Mouse (Mus musculus): ENCODE results near the gene Gatad2b. TPM values are rescaled to one million over a fixed set of nuclear protein-coding genes. Genes with fewer than 3 reads are reported as not detected.
"Not testable (repeated sequence)": the region's sequence is repeated elsewhere in the genome, so short reads cannot be mapped to it uniquely, and the experiment has no call there.

Gene Gatad2b
- total RNA-seq (2021), result 10 to 100 TPM; 92.7 to 96.5 TPM
- long read RNA-seq, experiment 1, partial matches to known transcripts, result 0 of 5 reads
- long read RNA-seq, experiment 1, other reads (novel, unspliced or antisense), result 5 of 5 reads
- long read RNA-seq, experiment 2, partial matches to known transcripts, result 0 of 7 reads
- long read RNA-seq, experiment 2, other reads (novel, unspliced or antisense), result 7 of 7 reads

DNA sequence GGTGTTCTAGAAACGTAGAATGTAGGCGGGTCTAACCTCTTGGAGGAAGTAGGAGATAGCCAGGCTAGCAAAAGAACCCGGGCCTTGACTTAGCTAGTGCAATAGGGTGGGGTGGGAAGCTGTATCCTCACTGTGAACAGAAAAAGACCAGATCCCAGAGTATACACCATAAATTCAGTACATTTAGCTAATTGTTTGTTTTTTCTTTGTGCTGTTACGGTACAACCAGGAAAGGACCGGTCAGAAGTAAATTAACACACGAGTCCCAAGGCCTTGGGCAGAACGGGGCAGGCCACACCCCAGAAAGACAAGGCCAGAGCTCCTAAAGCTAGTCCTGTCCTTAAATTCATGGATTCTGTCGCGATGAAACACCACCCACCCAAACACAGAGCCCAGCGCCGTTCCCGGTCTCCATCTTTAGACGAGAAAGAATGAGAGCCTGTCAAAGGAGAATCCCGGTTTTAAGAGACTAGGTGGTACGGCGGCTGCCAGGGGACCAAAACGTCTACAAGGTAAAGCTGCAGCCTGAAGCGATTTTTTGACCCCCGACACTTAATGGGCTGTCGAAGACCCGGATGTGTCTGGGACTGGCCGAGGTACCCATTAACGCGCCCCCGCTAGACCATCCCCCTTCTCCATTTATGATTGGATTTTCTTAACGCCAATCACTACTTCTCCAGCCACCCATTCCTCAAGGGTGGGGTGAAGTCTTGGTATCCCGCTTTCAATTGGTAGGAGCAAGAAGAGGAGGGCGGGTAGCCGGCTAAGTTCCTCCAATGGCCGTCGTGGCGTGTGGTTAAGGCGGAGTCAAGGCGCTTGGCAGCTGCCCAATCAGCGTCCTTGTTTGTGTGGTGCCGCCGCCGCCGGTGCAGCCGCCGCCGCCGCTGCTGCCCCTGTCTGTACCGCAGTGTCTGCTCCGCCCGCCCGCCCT is at the start of gene Gatad2b:
Gene Gatad2b (plus strand): TSS at position 834 of the 931 bp plus-strand sequence.
- peak; percentile 97 to 100 for DNase-seq (ENCODE audit: low spot score in 2 of 2)

DNA sequence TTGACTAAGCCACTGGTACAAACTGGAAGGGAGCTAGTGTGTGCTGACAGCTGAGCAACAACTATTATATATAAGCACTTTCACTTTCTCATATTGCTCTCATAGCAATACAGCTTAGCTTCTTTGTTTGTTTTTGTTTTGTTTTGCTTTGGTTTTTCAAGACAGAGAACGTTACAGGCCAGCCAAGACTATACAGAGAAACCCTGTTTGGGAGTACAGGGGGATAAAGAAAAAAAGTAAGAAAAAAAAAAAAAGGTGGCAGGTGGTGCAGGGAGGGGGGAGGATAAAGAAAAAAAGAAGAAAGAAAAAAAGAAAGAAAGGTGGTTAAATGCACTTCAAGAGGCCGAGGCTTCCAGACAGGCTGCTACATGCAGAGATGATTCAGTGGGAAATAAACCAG is 47.6 kb upstream of the Gatad2b start:
- no peak for DNase-seq (ENCODE audit: low spot score in 2 of 2)

DNA sequence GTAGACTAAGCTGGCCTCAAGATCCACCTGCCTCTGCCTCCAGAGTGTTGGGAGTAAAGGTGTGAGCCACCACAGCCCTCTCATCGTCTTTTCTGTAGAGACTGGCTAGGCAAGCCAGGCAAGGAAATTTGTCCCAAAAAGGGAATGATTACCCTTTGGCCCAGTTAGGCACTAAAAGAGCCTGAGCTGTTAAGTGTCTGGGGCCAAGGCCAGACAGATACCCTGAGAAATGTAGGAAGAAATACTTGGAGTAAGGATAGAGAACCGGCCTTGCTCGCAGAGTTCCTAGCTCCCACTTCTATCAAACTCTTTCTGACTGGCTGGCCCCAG is 45.4 kb upstream of the Gatad2b start:
- DNase-seq (ENCODE audit: low spot score in 2 of 2), result no peak

DNA sequence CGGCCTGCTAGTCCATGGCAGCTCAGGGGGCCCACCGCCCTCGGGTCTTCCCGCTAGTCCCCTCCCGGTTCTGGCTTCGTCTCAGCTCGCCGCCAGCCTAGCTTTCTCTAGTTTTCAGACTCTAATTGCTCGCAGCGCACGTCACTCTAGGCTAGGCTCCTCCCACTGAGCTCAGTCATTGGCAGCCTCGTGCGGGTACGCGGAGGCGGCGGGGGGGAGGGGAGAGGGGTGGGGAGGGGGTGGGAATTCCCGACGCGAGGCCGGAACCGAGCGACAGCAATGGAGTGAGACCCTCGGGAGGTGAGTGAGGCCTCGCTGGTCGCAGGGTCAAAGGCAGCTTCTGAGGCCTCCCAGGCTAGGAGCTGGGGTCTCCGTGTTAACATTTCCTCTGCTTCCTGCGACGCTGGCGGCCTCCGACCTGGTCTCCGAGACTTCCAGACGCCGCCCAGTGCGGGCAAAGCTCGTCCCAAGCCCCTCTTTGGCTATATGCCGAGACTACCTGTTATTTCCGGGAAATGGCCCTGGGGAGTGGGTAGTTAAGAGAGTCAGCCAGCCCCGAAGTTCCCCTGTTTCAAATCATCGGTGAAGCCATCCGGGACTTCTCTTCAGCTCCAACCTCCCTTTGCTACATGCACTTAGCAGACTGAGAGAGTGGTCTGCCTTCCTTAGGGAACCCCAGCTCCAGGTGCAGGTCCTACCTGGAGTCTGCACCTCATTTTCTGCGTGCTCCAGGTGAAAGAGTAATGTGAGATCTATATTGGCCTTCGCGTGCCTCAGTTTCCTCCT is 44.8 kb upstream of the Gatad2b start, which contains the start of gene Slc39a1:
Gene Slc39a1 (plus strand): TSS at position 213 of the 786 bp plus-strand sequence.
- DNase-seq (ENCODE audit: low spot score in 2 of 2), result peak; percentile 89 to 96

DNA sequence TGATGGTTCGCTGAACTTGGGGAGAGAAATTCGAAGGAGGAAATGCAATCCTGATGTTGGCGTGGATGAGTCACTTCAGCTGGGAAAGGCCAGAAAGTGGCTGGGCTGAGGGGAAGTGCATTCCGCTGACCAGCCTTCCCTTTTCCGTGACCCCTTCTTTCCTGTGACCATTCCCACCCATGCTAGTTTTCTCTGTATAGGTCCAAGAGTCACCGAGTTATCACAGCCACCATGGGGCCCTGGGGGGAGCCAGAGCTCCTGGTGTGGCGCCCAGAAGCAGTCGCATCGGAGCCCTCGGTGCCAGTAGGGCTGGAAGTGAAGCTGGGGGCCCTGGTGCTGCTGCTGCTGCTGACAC is 44.3 kb upstream of the Gatad2b start:
- DNase-seq (ENCODE audit: low spot score in 2 of 2), result no peak

DNA sequence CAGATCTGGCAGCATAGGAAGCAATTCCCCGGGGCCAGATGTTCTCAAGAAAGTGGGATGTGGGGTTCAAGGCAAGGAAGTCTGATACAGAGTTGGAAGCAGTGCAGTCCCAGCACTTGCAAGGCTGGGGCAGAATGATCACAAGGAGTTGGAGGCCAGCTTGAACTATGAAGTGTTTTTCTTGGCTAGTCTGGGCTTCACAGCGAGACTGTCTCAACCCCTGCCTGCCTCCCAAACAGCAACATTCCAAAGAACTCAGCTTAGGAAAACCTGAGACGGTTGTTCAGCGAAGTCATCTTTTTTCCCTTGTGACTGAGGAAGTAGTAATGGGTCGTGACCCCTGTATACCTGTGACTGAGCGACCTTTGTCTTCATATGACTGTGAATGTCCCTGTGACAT is 42.2 kb upstream of the Gatad2b start:
- no peak for DNase-seq (ENCODE audit: low spot score in 2 of 2)

DNA sequence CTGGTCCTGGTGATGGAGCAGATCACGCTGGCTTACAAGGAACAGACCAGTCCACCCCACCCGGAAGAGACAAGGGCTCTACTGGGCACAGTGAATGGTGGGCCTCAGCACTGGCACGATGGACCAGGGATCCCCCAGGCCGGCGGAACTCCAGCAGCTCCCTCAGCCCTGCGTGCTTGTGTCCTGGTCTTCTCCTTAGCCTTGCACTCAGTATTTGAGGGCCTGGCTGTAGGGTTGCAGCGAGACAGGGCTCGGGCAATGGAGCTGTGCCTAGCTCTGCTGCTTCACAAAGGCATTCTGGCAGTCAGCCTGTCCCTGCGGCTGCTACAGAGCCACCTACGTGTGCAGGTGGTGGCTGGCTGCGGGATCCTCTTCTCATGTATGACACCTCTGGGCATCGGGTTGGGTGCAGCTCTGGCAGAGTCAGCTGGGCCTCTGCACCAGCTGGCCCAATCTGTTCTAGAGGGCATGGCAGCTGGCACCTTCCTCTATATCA is 41.2 kb upstream of the Gatad2b start:
- not testable (repeated sequence) for DNase-seq (ENCODE audit: low spot score in 2 of 2)

DNA sequence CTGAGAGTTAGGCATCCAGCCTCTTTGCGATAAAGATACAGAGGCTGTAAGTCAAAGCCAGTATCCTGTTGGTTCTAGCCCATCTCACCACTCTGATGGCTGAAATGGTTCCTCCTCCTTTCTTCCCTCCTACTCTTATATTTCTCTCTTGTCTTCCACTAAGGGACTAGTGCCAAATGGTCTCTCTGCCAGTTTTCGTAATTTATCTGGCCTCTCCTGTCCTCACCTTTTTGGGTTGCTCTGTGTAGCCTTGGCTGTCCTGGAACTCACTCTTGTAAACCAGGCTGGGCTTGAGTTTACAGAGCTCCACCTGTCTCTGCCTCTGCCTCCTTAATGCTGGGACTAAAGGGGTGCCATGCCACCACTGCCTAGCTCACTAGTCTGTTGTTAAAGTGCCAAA is 40.3 kb upstream of the Gatad2b start:
- DNase-seq (ENCODE audit: low spot score in 2 of 2), result not testable (repeated sequence)

DNA sequence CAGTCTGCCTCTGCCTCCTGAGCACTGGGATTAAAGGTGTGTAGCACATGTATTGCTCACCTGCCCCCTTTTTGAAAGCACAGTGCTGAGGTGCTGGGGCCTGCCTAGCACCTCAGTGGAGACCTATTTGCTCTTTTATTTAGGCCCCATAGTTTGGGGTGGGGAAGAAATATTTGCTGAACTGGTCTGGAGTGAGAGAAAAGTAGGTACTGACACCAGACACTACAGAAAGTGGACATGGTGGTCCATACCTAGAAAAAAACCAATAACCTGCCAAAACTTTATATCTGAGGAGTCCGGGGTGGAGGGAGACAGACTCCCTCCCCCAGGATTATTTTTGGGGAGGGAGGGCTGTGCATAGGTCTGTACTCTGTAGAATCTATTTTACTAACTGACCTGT is 39.8 kb upstream of the Gatad2b start:
- DNase-seq (ENCODE audit: low spot score in 2 of 2), result not testable (repeated sequence)

DNA sequence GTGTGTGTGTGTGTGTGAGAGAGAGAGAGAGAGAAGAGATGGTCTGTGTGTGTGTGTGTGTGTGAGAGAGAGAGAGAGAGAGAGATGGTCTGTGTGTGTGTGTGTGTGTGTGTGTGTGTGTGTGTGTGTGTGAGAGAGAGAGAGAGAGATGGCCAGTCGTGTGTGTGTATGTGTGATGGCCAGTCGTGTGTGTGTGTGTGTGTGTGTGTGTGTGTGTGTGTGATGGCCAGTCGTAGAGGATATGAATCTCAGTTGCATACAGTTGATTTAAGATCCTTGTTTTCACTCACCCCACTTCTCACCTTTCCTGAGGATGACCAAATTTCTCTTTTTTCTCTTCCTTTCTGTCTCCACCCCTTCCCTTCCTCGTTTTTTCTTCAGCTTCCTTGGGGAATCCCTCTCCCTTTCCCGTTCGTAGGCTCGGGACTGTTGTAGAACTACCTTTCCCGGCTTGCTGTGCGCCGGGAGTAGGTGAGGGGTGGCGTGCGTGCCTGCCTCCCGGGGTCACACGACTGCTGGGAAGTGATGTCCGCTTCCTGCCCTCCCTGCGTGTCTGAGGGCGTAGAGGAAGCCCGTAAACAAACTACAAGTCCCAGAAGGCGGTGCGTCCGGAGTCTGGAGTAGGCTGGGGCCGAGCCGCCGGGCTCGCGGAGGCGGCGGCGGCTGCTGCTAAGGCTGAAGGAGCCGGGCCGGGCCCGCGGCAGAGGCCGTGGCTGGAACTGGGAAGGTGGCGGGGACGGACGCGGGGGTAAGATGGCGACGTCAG is 39.1 kb upstream of the Gatad2b start, which contains the start of gene Crtc2:
Gene Crtc2 (plus strand): TSS at position 511 of the 766 bp plus-strand sequence.
- peak; percentile 92 to 98 for DNase-seq (ENCODE audit: low spot score in 2 of 2)

DNA sequence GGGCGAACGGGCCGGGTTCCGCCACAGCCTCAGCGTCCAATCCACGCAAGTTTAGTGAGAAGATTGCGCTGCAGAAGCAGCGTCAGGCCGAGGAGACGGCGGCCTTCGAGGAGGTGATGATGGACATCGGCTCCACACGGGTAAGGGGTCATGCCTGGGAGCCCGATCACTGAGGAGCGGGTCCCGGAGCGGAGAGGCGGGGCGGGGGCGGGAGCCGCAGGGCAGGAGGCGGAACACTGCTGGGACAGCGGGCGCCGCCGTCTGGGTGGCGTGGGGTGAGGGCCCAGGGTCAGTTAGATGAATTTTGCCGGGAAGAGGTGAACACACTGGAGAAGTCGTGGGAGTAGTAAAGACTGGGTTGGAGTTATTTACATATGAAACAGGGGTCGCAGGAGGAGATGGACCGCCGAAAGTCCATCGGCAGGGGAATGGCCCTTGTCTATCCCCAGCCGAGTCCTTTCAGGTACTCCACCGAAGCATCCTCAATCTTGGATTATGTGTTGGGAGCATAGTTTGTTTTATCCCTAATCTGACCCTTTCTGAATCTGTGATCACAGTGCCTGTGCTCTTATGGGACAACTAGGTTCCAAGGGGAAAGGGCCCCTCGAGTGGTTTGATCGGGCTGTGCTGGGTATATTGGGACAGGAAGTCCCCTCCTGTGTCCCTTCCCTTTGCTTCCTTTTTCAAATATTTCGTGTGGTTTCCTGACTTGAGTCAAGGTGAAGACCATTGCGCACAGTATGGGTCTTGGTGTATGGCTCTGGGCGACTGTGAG is 38.4 kb upstream of the Gatad2b start:
- DNase-seq (ENCODE audit: low spot score in 2 of 2), result no peak

DNA sequence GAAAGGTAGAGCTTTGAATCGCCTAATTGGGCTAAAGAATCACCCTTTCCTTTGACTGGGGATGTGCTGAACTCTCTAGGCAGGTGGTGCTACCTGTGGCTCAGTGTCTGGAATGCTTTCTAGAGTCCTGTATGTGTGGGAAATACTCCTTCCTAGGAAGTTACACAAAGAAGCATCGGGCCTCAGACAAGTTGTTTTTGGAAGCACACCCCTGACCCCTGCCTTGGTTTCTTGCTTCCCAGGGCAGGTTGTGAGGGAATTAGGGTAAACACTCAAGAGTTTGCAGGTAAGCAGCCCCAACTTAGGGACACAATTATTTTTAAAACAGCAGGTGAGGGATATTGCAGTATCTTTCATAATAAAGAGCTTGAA is 37.8 kb upstream of the Gatad2b start:
- DNase-seq (ENCODE audit: low spot score in 2 of 2), result no peak

DNA sequence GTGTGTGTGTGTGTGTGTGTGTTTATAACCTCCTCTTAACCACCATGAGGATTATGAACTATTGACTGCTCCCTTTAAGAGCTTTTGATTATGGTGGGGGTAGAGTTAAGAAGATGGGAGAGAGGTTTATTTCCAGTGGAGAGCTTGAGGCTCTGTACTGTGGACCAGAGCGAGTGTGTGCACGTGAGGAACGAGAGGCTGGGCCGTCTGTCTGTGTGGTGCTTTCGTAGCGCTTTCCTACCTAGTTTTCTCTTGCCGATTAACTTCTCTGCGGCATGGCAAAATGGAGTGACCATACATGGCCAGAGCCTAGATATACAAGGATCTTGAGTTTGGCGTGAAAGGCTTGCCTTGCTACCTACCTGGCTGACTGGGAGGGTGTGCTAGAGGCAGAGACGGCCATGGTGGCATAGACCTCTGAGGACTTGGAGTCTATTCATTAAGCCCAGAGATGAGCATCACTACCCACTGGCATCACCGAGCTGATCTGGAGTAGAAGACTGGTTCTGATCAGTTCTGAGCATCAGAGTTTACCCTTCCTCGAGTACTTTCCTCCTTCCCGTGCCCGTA is 37.1 kb upstream of the Gatad2b start:
- DNase-seq (ENCODE audit: low spot score in 2 of 2), result no peak

DNA sequence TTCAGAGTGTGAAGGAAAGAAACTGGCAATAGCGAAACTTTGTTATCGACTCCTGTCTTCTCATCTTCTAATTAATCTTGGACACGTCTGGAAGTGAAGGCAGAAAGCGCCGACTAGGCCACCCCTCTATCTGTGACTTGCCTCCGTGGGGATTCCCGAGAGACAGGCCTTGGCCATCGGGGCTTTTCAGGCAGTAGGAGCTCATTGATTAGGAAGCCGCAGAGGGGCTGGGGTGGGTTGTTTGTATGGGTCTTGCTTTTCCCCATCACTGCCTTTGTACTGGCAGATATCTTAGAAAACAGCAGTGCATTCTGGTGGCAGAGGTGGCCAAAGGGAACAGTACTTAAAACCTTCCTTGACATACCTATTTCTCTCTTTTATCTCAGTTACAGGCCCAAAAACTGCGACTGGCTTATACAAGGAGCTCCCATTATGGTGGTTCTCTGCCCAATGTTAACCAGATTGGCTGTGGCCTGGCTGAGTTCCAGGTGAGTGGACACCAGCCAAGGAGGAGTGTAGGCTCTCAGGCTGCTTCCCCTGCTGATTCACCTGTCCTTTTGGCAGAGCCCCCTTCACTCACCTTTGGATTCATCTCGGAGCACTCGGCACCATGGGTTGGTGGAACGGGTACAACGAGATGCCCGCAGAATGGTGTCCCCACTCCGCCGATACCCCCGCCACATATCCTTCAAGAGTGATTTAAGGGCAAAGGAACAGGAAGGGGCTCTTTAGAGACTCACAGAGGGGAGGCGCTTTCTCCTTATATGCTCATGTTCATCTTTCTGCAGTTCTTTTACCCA is 36.0 kb upstream of the Gatad2b start:
- no peak for DNase-seq (ENCODE audit: low spot score in 2 of 2)

DNA sequence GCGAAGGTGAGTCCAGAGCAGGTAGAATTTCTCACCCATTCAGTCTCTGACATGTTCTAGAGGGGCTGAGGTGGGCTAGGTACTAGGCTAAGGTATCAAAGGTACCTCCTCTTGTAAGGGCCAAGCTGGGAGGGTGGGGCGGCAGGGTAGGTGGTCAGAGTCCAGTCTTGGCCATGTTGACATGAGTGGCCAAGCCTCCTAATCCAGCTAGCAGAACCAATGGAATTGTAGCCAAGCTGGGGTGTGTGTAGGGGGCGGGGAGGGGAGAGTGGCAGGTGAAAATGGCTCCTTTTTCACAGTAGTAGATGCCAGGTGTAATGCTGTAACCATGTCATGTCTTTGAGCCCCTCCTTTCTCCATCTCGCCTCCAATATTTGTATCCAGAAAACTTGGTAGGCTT is 34.5 kb upstream of the Gatad2b start:
- no peak for DNase-seq (ENCODE audit: low spot score in 2 of 2)

DNA sequence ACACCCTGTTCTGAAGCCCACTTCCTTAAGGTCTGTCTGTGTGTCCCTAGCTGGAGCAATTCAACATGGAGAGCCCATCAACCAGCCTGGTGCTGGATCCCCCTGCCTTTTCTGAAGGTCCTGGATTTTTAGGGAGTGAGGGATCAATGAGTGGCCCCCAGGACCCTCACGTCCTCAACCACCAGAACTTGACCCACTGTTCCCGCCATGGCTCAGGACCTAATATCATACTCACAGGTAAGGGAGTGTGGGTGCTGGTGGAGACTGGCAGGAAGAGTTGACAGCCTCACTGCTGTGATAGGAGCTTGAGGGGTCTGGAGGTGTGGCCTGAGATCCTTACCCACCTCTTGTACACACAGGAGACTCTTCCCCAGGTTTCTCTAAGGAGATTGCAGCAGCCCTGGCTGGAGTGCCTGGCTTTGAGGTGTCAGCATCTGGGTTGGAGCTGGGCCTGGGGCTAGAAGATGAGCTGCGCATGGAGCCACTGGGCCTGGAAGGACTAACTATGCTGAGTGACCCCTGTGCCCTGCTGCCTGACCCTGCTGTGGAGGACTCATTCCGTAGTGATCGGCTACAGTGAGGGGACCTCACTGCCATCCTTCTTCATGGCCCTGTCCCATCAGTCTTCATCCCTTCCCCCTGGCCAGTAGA is 29.7 kb upstream of the Gatad2b start:
- DNase-seq (ENCODE audit: low spot score in 2 of 2), result no peak

DNA sequence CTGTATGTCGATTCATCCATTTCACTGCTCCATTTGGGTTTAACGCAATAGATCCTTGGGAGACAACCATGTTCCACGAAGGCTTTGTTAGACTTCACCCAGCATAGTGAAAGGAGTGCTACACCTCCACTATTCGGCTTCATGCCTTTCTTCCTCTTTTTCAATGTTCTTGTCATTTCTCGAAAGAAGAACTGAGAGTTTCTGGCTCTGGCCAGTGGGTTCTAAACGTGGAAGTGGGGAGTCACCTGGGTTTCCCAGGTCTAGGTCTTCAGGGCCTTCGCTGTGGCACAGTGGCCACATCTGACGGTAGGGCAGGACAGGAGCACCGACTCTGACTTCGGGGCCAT is 28.3 kb upstream of the Gatad2b start:
- no peak for DNase-seq (ENCODE audit: low spot score in 2 of 2)

Measured in layer of hippocampus, postnatal 14 days (tissue).